ENCODE assay signal across 27 mouse cellular contexts in genomic region chr1:177693486-177694252, GRCm38 (mm10). TPM values are rescaled to one million over a fixed set of nuclear protein-coding genes. Genes with fewer than 3 reads are reported as not detected.
DNase-seq lines count a peak whose midpoint lies in the region; ATAC-seq and TF ChIP-seq lines count a peak whose summit lies in the region.
"Had no signal": no experiment of that assay in that cellular context is flagged by ENCODE, and none has a peak within 500 bp of the region (broad histone marks: within the 10 kb centered on the region; RNA-seq: fewer than 3 reads in every experiment).

No protein-coding gene starts in this region.

- no peaks in the 10 kb centered on the region for H3K27me3 ChIP-seq in hindbrain, postnatal 0 days (ENCODE audit: insufficient read depth, low read length)
- no peaks in the 10 kb centered on the region for H3K27me3 ChIP-seq in hindbrain, embryonic 11.5 days (ENCODE audit: control insufficient read depth, insufficient read depth, low read length)
- H3K27me3 ChIP-seq in embryonic facial prominence, embryonic 14.5 days (replicated peaks; ENCODE audit: control insufficient read depth, insufficient read depth, low read length), result no peaks in the 10 kb centered on the region
- H3K27me3 ChIP-seq: CH12.LX; embryonic facial prominence, embryonic 13.5 days had no signal

- H3K4me1 ChIP-seq in hindbrain, postnatal 0 days (ENCODE audit: insufficient read depth, low read length), result no peaks in the 10 kb centered on the region
- H3K4me1 ChIP-seq in hindbrain, embryonic 11.5 days (replicated peaks; ENCODE audit: control insufficient read depth, insufficient read depth, low read length), result no peaks in the 10 kb centered on the region
- H3K4me1 ChIP-seq in embryonic facial prominence, embryonic 14.5 days (ENCODE audit: control insufficient read depth, insufficient read depth, low read length), result no peaks in the 10 kb centered on the region; the same call in 1 of the 2 replicates
- H3K4me1 ChIP-seq: midbrain, embryonic 12.5 days had no signal

- H3K9me3 ChIP-seq in hindbrain, postnatal 0 days (ENCODE audit: low read length), result no peaks in the 10 kb centered on the region
- no peaks in the 10 kb centered on the region for H3K9me3 ChIP-seq in hindbrain, embryonic 11.5 days (ENCODE audit: control insufficient read depth, low read length)
- no peaks in the 10 kb centered on the region for H3K9me3 ChIP-seq in embryonic facial prominence, embryonic 14.5 days (ENCODE audit: control insufficient read depth, low read length)
- H3K9me3 ChIP-seq: embryonic facial prominence, embryonic 13.5 days; forebrain, embryonic 10.5 days; heart, embryonic 10.5 days; midbrain, embryonic 12.5 days had no signal

- no peak overlapping the region for H3K4me3 ChIP-seq in hindbrain, postnatal 0 days (ENCODE audit: low read length)
- H3K4me3 ChIP-seq in hindbrain, embryonic 11.5 days (ENCODE audit: low read depth, low read length), result no peak overlapping the region
- no peak overlapping the region for H3K4me3 ChIP-seq in embryonic facial prominence, embryonic 14.5 days (ENCODE audit: low read depth, low read length)
- H3K4me3 ChIP-seq: embryonic facial prominence, embryonic 13.5 days; forebrain, embryonic 10.5 days; heart, embryonic 10.5 days; midbrain, embryonic 12.5 days had no signal

- H3K36me3 ChIP-seq in hindbrain, postnatal 0 days (ENCODE audit: insufficient read depth, low read length), result no peaks in the 10 kb centered on the region
- H3K36me3 ChIP-seq in hindbrain, embryonic 11.5 days (ENCODE audit: control insufficient read depth, insufficient read depth, low read length), result no peaks in the 10 kb centered on the region
- no peaks in the 10 kb centered on the region for H3K36me3 ChIP-seq in embryonic facial prominence, embryonic 14.5 days (ENCODE audit: control insufficient read depth, insufficient read depth, low read length)
- H3K36me3 ChIP-seq: embryonic facial prominence, embryonic 13.5 days; forebrain, embryonic 10.5 days; heart, embryonic 10.5 days; midbrain, embryonic 12.5 days had no signal

- 69% methylated on average over 9 of the region's 9 CpGs for WGBS in hindbrain, postnatal 0 days
- 80% methylated on average over 9 of the region's 9 CpGs for WGBS in hindbrain, embryonic 11.5 days
- WGBS in embryonic facial prominence, embryonic 14.5 days, result 78% methylated on average over 9 of the region's 9 CpGs

- no peak overlapping the region for H3K9ac ChIP-seq in hindbrain, postnatal 0 days (replicated peaks; ENCODE audit: low read length)
- H3K9ac ChIP-seq in hindbrain, embryonic 11.5 days (ENCODE audit: low read depth, low read length), result no peak overlapping the region
- H3K9ac ChIP-seq in embryonic facial prominence, embryonic 14.5 days (ENCODE audit: low read depth, low read length), result no peak overlapping the region
- H3K9ac ChIP-seq: embryonic facial prominence, embryonic 13.5 days; liver, postnatal 0 days; midbrain, embryonic 12.5 days had no signal

- no peak for TF ChIP-seq CTCF in hindbrain, postnatal 0 days (IDR thresholded peaks at IDR 0.05; ENCODE audit: low read depth)

- no peak overlapping the region for H3K27ac ChIP-seq in hindbrain, postnatal 0 days
- no peak overlapping the region for H3K27ac ChIP-seq in hindbrain, embryonic 11.5 days (ENCODE audit: low read depth, low read length)
- H3K27ac ChIP-seq in embryonic facial prominence, embryonic 14.5 days (replicated peaks; ENCODE audit: low read depth, low read length), result no peak overlapping the region
- H3K27ac ChIP-seq: embryonic facial prominence, embryonic 13.5 days; forebrain, embryonic 10.5 days; heart, embryonic 10.5 days; macrophage; midbrain, embryonic 12.5 days had no signal

- no peak for ATAC-seq in cerebellum, adult (ENCODE audit: insufficient number of reproducible peaks, low FRiP score, low TSS enrichment)
- peak; percentile 39; the same call in 1 of the 2 replicates for ATAC-seq in hindbrain, postnatal 0 days
- no peak for ATAC-seq in hindbrain, embryonic 11.5 days (ENCODE audit: low FRiP score)
- peak; percentile 90 for ATAC-seq in embryonic facial prominence, embryonic 14.5 days (ENCODE audit: low read depth)
- ATAC-seq: liver, postnatal 0 days had no signal

- DNase-seq in cerebellum, adult 18-20 months, result peak; percentile 47 to 49
- peak; percentile 25 for DNase-seq in hindbrain, postnatal 0 days (ENCODE audit: low spot score)
- DNase-seq in hindbrain, embryonic 11.5 days (ENCODE audit: low spot score), result no peak
- peak; percentile 59 for DNase-seq in 416B (ENCODE audit: low read depth)
- peak; percentile 75 for DNase-seq in embryonic facial prominence, embryonic 14.5 days (ENCODE audit: low spot score)
- DNase-seq in spleen, adult 12 weeks (ENCODE audit: low spot score), result no peak
- DNase-seq in left cerebral cortex, adult 18-20 months (ENCODE audit: low spot score in 2 of 2), result no peak
- DNase-seq: gastrocnemius, postnatal 14 days; heart, postnatal 4 days; kidney, adult 2 months; kidney, postnatal 36 days; layer of hippocampus, adult 9-11 months; liver; liver, postnatal 0 days; thymus, adult 2 months had no signal

- no peak overlapping the region for H3K4me2 ChIP-seq in hindbrain, postnatal 0 days (ENCODE audit: low read depth, low read length)
- no peak overlapping the region for H3K4me2 ChIP-seq in hindbrain, embryonic 11.5 days (replicated peaks; ENCODE audit: low read depth, low read length)
- no peak overlapping the region for H3K4me2 ChIP-seq in embryonic facial prominence, embryonic 14.5 days (ENCODE audit: low read depth, low read length)
- H3K4me2 ChIP-seq: embryonic facial prominence, embryonic 13.5 days; midbrain, embryonic 12.5 days had no signal

RNA-seq across cellular contexts. Expression of gene 1700016C15Rik, which starts 35.9 kb away (rescaled TPM):
- total RNA-seq in hindbrain, postnatal 0 days (2014; rRNA removed), result not detected in 2 replicates
- polyA plus RNA-seq in hindbrain, postnatal 0 days (2015; fragmentation: Nextera tagmentation; extraction: Ambion mirVana), result not detected in 2 replicates
- not detected in 2 replicates for polyA plus RNA-seq in hindbrain, embryonic 11.5 days (2014; fragmentation: Nextera tagmentation; extraction: Ambion mirVana)
- polyA plus RNA-seq in embryonic facial prominence, embryonic 14.5 days (2014; fragmentation: Nextera tagmentation; extraction: Ambion mirVana), result 0.24 TPM in 1 of 2 replicates, not detected in the other
- total RNA-seq in left cerebral cortex, adult 18-20 months (2021), result not detected
- total RNA-seq: adrenal gland, adult 18-20 months; CH12.LX; common myeloid progenitor, adult 5-6 weeks; heart, postnatal 4 days; left cerebral cortex, postnatal 25 days had no signal
- polyA plus RNA-seq: embryonic facial prominence, embryonic 13.5 days; forebrain, embryonic 10.5 days; frontal cortex, adult 2 months; heart, embryonic 10.5 days; liver, postnatal 0 days; macrophage; midbrain, embryonic 12.5 days; neural tube, embryonic 14.5 days; thymus, adult 2 months had no signal

Comparison
In these comparisons a context has a peak if more than half of its experiments do, and no peak if none do; other contexts are left out.
1. DNase-seq: peak in cerebellum, adult 18-20 months (2 of 2), hindbrain, postnatal 0 days (single experiment), 416B (single experiment) and embryonic facial prominence, embryonic 14.5 days (single experiment); none in hindbrain, embryonic 11.5 days (single experiment), spleen, adult 12 weeks (single experiment) and left cerebral cortex, adult 18-20 months (0 of 2).
2. ATAC-seq: peak in hindbrain, postnatal 0 days (single experiment) and embryonic facial prominence, embryonic 14.5 days (single experiment); none in cerebellum, adult (single experiment) and hindbrain, embryonic 11.5 days (single experiment).